Mouse (Mus musculus): ENCODE data around the gene Naip6. TPM values are rescaled to one million over a fixed set of nuclear protein-coding genes. Genes with fewer than 3 reads are reported as not detected.

Naip6 gene
- total RNA-seq, 2 experiments from 2014 or later, result 0.09 to 0.11 TPM

Other genes starting within 250 kb of the Naip6 start
- 10 to 100 TPM; 45.5 to 49.4 TPM for gene Bdp1, start 213.6 kb downstream of the Naip6 start, total RNA-seq (2021)
- gene Serf1, start 209.7 kb downstream of the Naip6 start, total RNA-seq (2021), result 10 to 100 TPM; 25.2 to 28.5 TPM
- gene Smn1, start 192.8 kb downstream of the Naip6 start, total RNA-seq (2021), result 10 to 100 TPM; 35.7 to 35.9 TPM
- gene Naip2, start 115.6 kb downstream of the Naip6 start, total RNA-seq (2021), result under 1 TPM; 0.28 to 0.39 TPM
- gene Naip5, start 71.4 kb downstream of the Naip6 start, total RNA-seq (2021), result under 1 TPM; 0.39 to 0.46 TPM
- gene Naip1, start 135.2 kb upstream of the Naip6 start, total RNA-seq (2021), result under 1 TPM; 0.16 TPM
- 10 to 100 TPM; 28.6 to 34.8 TPM for gene Gtf2h2, start 174.9 kb upstream of the Naip6 start, total RNA-seq (2021)
- 10 to 100 TPM in 1 of 2 experiments, 1 to 10 TPM in 1; 9.2 to 10.6 TPM for gene Ocln, start 235.0 kb upstream of the Naip6 start, total RNA-seq (2021)